Mouse (Mus musculus) heart, embryonic 14.5 days (tissue): ENCODE results near the gene Igfals. TPM values are rescaled to one million over a fixed set of nuclear protein-coding genes. Genes with fewer than 3 reads are reported as not detected.

ENCODE experiments used
- ATAC-seq: fragments of 200-750 bp; cut with Nextera tagmentation; 2 replicates; pipeline ENCODE4 v1.8.0; 2017; ENCODE audit warnings: low read depth, moderate TSS enrichment; ENCODE audit not compliant: insufficient number of reproducible peaks, insufficient read depth, low FRiP score
- H3K27ac ChIP-seq, 2 experiments: fragments of 200-500 bp in 1 of 2; fragments of 300-500 bp in 1 of 2; sonication (generic) in 1 of 2; replicated peaks in 1 of 2; 2 replicates each; pipeline ENCODE4 v1.5.1; 2012 to 2014; ENCODE audit warnings: low read depth in 2 of 2, low read length in 2 of 2, control low read depth in 1 of 2, mild to moderate bottlenecking in 1 of 2, mixed read lengths in 1 of 2; ENCODE audit not compliant: control insufficient read depth in 1 of 2, insufficient read depth in 1 of 2
- H3K27me3 ChIP-seq: fragments of 300-500 bp; sonication (generic); 2 replicates; pipeline ENCODE4 v1.6.1; 2014; ENCODE audit warnings: mild to moderate bottlenecking, low read length, control low read depth; ENCODE audit not compliant: control insufficient read depth, insufficient read depth
- H3K36me3 ChIP-seq: fragments of 300-500 bp; sonication (generic); 2 replicates; pipeline ENCODE4 v1.6.1; 2014; ENCODE audit warnings: mild to moderate bottlenecking, control low read depth, low read length, mixed read lengths; ENCODE audit not compliant: control insufficient read depth, insufficient read depth
- H3K4me1 ChIP-seq, 2 experiments: fragments of 200-500 bp in 1 of 2; fragments of 300-500 bp in 1 of 2; sonication (generic) in 1 of 2; 2 replicates each; pipeline ENCODE4 v1.6.1; 2012 to 2014; ENCODE audit warnings: low read length in 2 of 2, control low read depth in 1 of 2, mixed read lengths in 1 of 2; ENCODE audit not compliant: control insufficient read depth in 2 of 2, insufficient read depth in 2 of 2
- H3K4me2 ChIP-seq: fragments of 300-500 bp; sonication (generic); 2 replicates; pipeline ENCODE4 v1.6.1; 2014; ENCODE audit warnings: mild to moderate bottlenecking, low read length
- H3K4me3 ChIP-seq, 2 experiments: fragments of 200-500 bp in 1 of 2; fragments of 300-500 bp in 1 of 2; sonication (generic) in 1 of 2; 2 replicates each; pipeline ENCODE4 v1.5.1; 2012 to 2014; ENCODE audit warnings: low read length in 2 of 2, mild to moderate bottlenecking in 2 of 2, control low read depth in 1 of 2, low read depth in 1 of 2, moderate library complexity in 1 of 2; ENCODE audit not compliant: control insufficient read depth in 1 of 2, insufficient read depth in 1 of 2
- H3K9ac ChIP-seq: fragments of 300-500 bp; sonication (generic); 2 replicates; pipeline ENCODE4 v1.6.1; 2014; ENCODE audit warnings: mild to moderate bottlenecking, low read length
- H3K9me3 ChIP-seq: fragments of 300-500 bp; sonication (generic); 2 replicates; pipeline ENCODE4 v1.6.1; 2016; ENCODE audit warnings: low read length, control low read depth; ENCODE audit not compliant: control insufficient read depth
- WGBS: fragments of 180-500 bp; shearing (Covaris S2); extraction: QIAGEN DNeasy Blood & Tissue Kit; methylation state at CpG from one replicate; pipeline ENCODE4 v1.1.7; 2014; 5-methylcytosine and 5-hydroxymethylcytosine counted together
- polyA plus RNA-seq: library from polyadenylated mRNA; unstranded; fragments of >200 nt; fragmentation: Nextera tagmentation; extraction: Ambion mirVana; gene quantifications from 2 replicates; pipeline ENCODE4 v1.2.1, GENCODE M21; 2014

The Igfals gene
- polyA plus RNA-seq, 1 experiment from 2014 or later = not detected

GRCm38 (mm10) chr17:24861785-24862184, 4.0 kb upstream of the Igfals start:
- Histone ChIP-seq H3K36me3 (peaks cover 54% of the 10 kb centered on the region), H3K9ac (no peak overlapping the region), H3K4me2 (no peak overlapping the region), H3K9me3 (no peaks in the 10 kb centered on the region), H3K27me3 (no peaks in the 10 kb centered on the region), H3K27ac (no peak overlapping the region), H3K4me3 (no peak overlapping the region), H3K4me1 (no peaks in the 10 kb centered on the region)
- WGBS = 89% methylated on average over 3 of the region's 3 CpGs
- no peak for ATAC-seq

- Histone ChIP-seq H3K9me3 (no peaks in the 10 kb centered on the region), H3K27me3 (no peaks in the 10 kb centered on the region), H3K4me1 (no peaks in the 10 kb centered on the region), H3K9ac (no peak overlapping the region), H3K4me3 (no peak overlapping the region), H3K4me2 (no peak overlapping the region), H3K27ac (no peak overlapping the region), H3K36me3 (peaks cover 20% of the 10 kb centered on the region)
- no peak for ATAC-seq
- 88% methylated on average over 10 of the region's 10 CpGs for WGBS
Observed at GRCm38 (mm10) chr17:24867914-24868313, 2.1 kb downstream of the Igfals start.

GRCm38 (mm10) chr17:24873695-24874404, 8.1 kb downstream of the Igfals start:
- no peak overlapping the region for H3K9ac ChIP-seq
- no peak for ATAC-seq
- H3K36me3 ChIP-seq = no peaks in the 10 kb centered on the region
- H3K9me3 ChIP-seq = no peaks in the 10 kb centered on the region
- no peaks in the 10 kb centered on the region for H3K4me1 ChIP-seq
- no peak overlapping the region for H3K27ac ChIP-seq
- 37% methylated on average over 4 of the region's 4 CpGs for WGBS
- H3K4me2 ChIP-seq = no peak overlapping the region
- H3K27me3 ChIP-seq = no peaks in the 10 kb centered on the region
- H3K4me3 ChIP-seq = no peak overlapping the region

- Histone ChIP-seq H3K4me1 (no peaks in the 10 kb centered on the region), H3K4me2 (no peak overlapping the region), H3K4me3 (no peak overlapping the region), H3K27me3 (no peaks in the 10 kb centered on the region), H3K36me3 (no peaks in the 10 kb centered on the region), H3K9ac (no peak overlapping the region), H3K27ac (no peak overlapping the region), H3K9me3 (no peaks in the 10 kb centered on the region)
- 36% methylated on average over 1 of the region's 1 CpGs for WGBS
- ATAC-seq = no peak
Observed at GRCm38 (mm10) chr17:24874405-24874745, 8.6 kb downstream of the Igfals start.

- Histone ChIP-seq H3K9ac (no peak overlapping the region), H3K4me1 (no peaks in the 10 kb centered on the region), H3K9me3 (no peaks in the 10 kb centered on the region), H3K4me2 (no peak overlapping the region), H3K36me3 (no peaks in the 10 kb centered on the region), H3K27ac (no peak overlapping the region), H3K4me3 (no peak overlapping the region), H3K27me3 (no peaks in the 10 kb centered on the region)
- 68% methylated on average over 8 of the region's 8 CpGs for WGBS
- no peak for ATAC-seq
Observed at GRCm38 (mm10) chr17:24874989-24875388, 9.2 kb downstream of the Igfals start.

GRCm38 (mm10) chr17:24877336-24878116, 11.7 kb downstream of the Igfals start:
- H3K4me3 ChIP-seq = no peak overlapping the region
- H3K27me3 ChIP-seq = no peaks in the 10 kb centered on the region
- 64% methylated on average over 10 of the region's 10 CpGs for WGBS
- H3K4me1 ChIP-seq = no peaks in the 10 kb centered on the region
- H3K4me2 ChIP-seq = no peak overlapping the region
- no peak overlapping the region for H3K9ac ChIP-seq
- H3K36me3 ChIP-seq = peaks cover 2% of the 10 kb centered on the region; the same call in 1 of the 2 replicates
- no peaks in the 10 kb centered on the region for H3K9me3 ChIP-seq
- no peak overlapping the region for H3K27ac ChIP-seq
- ATAC-seq = no peak

GRCm38 (mm10) chr17:24878117-24878397, 12.3 kb downstream of the Igfals start:
- no peaks in the 10 kb centered on the region for H3K9me3 ChIP-seq
- ATAC-seq = no peak
- no peaks in the 10 kb centered on the region for H3K27me3 ChIP-seq
- no peak overlapping the region for H3K4me2 ChIP-seq
- H3K27ac ChIP-seq = no peak overlapping the region
- H3K9ac ChIP-seq = no peak overlapping the region
- peaks cover 7% of the 10 kb centered on the region for H3K36me3 ChIP-seq
- 43% methylated on average over 5 of the region's 5 CpGs for WGBS
- H3K4me1 ChIP-seq = no peaks in the 10 kb centered on the region
- no peak overlapping the region for H3K4me3 ChIP-seq

GRCm38 (mm10) chr17:24878531-24878930, 12.7 kb downstream of the Igfals start:
- no peak for ATAC-seq
- no peak overlapping the region for H3K4me3 ChIP-seq
- no peaks in the 10 kb centered on the region for H3K4me1 ChIP-seq
- H3K27me3 ChIP-seq = no peaks in the 10 kb centered on the region
- H3K27ac ChIP-seq = no peak overlapping the region
- peaks cover 12% of the 10 kb centered on the region for H3K36me3 ChIP-seq
- H3K9ac ChIP-seq = no peak overlapping the region
- 70% methylated on average over 8 of the region's 8 CpGs for WGBS
- H3K4me2 ChIP-seq = no peak overlapping the region
- H3K9me3 ChIP-seq = no peaks in the 10 kb centered on the region
